Mouse (Mus musculus) CD4-positive, CD25-positive, alpha-beta regulatory T cell, adult 4 months (primary cell): ENCODE measurements around the gene Smim14. TPM values are rescaled to one million over a fixed set of nuclear protein-coding genes. Genes with fewer than 3 reads are reported as not detected.

Source experiments
- ATAC-seq: one replicate; pipeline ENCODE4 v1.8.0; 2017
- polyA plus RNA-seq, 2 experiments: library from polyadenylated mRNA; unstranded; fragments of 100-300 nt; shearing (Covaris generic); gene quantifications; one replicate each; pipeline ENCODE4 v1.2.1; 2017

Gene Smim14
- polyA plus RNA-seq, 2 experiments from 2014 or later: 155 to 157 TPM

GRCm38 (mm10) chr5:65401251-65401994 lies 135.6 kb downstream of the Smim14 start:
- ATAC-seq: peak; percentile 88

Other genes starting within 250 kb of the Smim14 start
- gene Rfc1, start 201.5 kb downstream of the Smim14 start, polyA plus RNA-seq: 10 to 100 TPM; 76.5 to 78.8 TPM
- gene Klb, start 188.9 kb downstream of the Smim14 start, polyA plus RNA-seq: not detected
- gene Rpl9, start 145.7 kb downstream of the Smim14 start, polyA plus RNA-seq: 1,000 to 10,000 TPM; 2,375 to 2,759 TPM
- 10 to 100 TPM; 31.6 to 44.7 TPM for gene Lias, start 145.7 kb downstream of the Smim14 start, polyA plus RNA-seq
- 10 to 100 TPM; 11.3 to 12.2 TPM for gene Ugdh, start 101.2 kb downstream of the Smim14 start, polyA plus RNA-seq
- gene Gm43552, start 44.4 kb downstream of the Smim14 start, polyA plus RNA-seq: not detected
- 100 to 1,000 TPM in 1 of 2 experiments, 10 to 100 TPM in 1; 97.1 to 108 TPM for gene Ube2k, start within 50 bp of the Smim14 start, polyA plus RNA-seq
- 100 to 1,000 TPM in 1 of 2 experiments, 10 to 100 TPM in 1; 85.0 to 102 TPM for gene Pds5a, start 161.1 kb upstream of the Smim14 start, polyA plus RNA-seq
- gene N4bp2, start 226.3 kb upstream of the Smim14 start, polyA plus RNA-seq: 10 to 100 TPM; 11.7 to 13.3 TPM